Mouse (Mus musculus) layer of hippocampus, postnatal 25 days (tissue): ENCODE measurements around the gene Ube2d1. TPM values are rescaled to one million over a fixed set of nuclear protein-coding genes. Genes with fewer than 3 reads are reported as not detected.

Experiments
- DNase-seq, 2 experiments: peaks; one replicate each; pipeline ENCODE4 v3.0.0; 2022; ENCODE audit warnings: mixed read lengths in 2 of 2, low spot score in 1 of 2; ENCODE audit errors: extremely low spot score in 1 of 2
- total RNA-seq, 2 experiments: library from RNA; stranded (reverse); gene quantifications; 2 replicates each; pipeline ENCODE4 v1.2.3; 2021

The Ube2d1 gene
- total RNA-seq = 10 to 100 TPM; 51.4 to 58.2 TPM

GRCm38 (mm10) chr10:71285126-71285580 lies at the start of gene Ube2d1:
Ube2d1 (minus strand) TSS chr10:71285262.
- DNase-seq = peak; percentile 81 to 88

GRCm38 (mm10) chr10:71332859-71333258 lies 47.8 kb upstream of the Ube2d1 start:
- no peak for DNase-seq

- DNase-seq = no peak
Observed at GRCm38 (mm10) chr10:71332376-71332775, 47.3 kb upstream of the Ube2d1 start.

- DNase-seq = no peak
Observed at GRCm38 (mm10) chr10:71331908-71332307, 46.8 kb upstream of the Ube2d1 start.

- DNase-seq = no peak
Observed at GRCm38 (mm10) chr10:71330070-71330469, 45.0 kb upstream of the Ube2d1 start.

GRCm38 (mm10) chr10:71329295-71329694 lies 44.2 kb upstream of the Ube2d1 start:
- DNase-seq = no peak

GRCm38 (mm10) chr10:71328870-71329269 lies 43.8 kb upstream of the Ube2d1 start:
- DNase-seq = no peak

GRCm38 (mm10) chr10:71328382-71328781 lies 43.3 kb upstream of the Ube2d1 start:
- DNase-seq = no peak

GRCm38 (mm10) chr10:71327386-71327785 lies 42.3 kb upstream of the Ube2d1 start:
- DNase-seq = no peak

GRCm38 (mm10) chr10:71326789-71327188 lies 41.7 kb upstream of the Ube2d1 start:
- DNase-seq = peak; percentile 52 to 76

- no peak for DNase-seq
Observed at GRCm38 (mm10) chr10:71326123-71326522, 41.1 kb upstream of the Ube2d1 start.

- DNase-seq = no peak
Observed at GRCm38 (mm10) chr10:71323669-71324068, 38.6 kb upstream of the Ube2d1 start.

- DNase-seq = no peak
Observed at GRCm38 (mm10) chr10:71316497-71316896, 31.4 kb upstream of the Ube2d1 start.

- DNase-seq = no peak
Observed at GRCm38 (mm10) chr10:71316056-71316455, 31.0 kb upstream of the Ube2d1 start.

- DNase-seq = no peak
Observed at GRCm38 (mm10) chr10:71314596-71314995, 29.5 kb upstream of the Ube2d1 start.

- no peak for DNase-seq
Observed at GRCm38 (mm10) chr10:71310288-71310687, 25.2 kb upstream of the Ube2d1 start.

GRCm38 (mm10) chr10:71308199-71308598 lies 23.1 kb upstream of the Ube2d1 start:
- no peak for DNase-seq

- DNase-seq = no peak
Observed at GRCm38 (mm10) chr10:71306759-71307158, 21.7 kb upstream of the Ube2d1 start.

- DNase-seq = peak in 1 of 2 experiments; percentile 61
Observed at GRCm38 (mm10) chr10:71306190-71306589, 21.1 kb upstream of the Ube2d1 start.

- DNase-seq = no peak
Observed at GRCm38 (mm10) chr10:71302490-71302889, 17.4 kb upstream of the Ube2d1 start.

GRCm38 (mm10) chr10:71300161-71300560 lies 15.1 kb upstream of the Ube2d1 start:
- DNase-seq = no peak

- no peak for DNase-seq
Observed at GRCm38 (mm10) chr10:71293245-71293644, 8.2 kb upstream of the Ube2d1 start.

- no peak for DNase-seq
Observed at GRCm38 (mm10) chr10:71292254-71292653, 7.2 kb upstream of the Ube2d1 start.
